Mouse (Mus musculus) kidney, postnatal 25 days (tissue): ENCODE measurements at regions not wholly inside any gene's neighbourhood (a gene's known extent, or its start where the extent isn't known, plus 50 kb on each side); places are given as distances from the start of the nearest gene placed in this dataset.
"Not testable (repeated sequence)": the region's sequence is repeated elsewhere in the genome, so short reads cannot be mapped to it uniquely, and the experiment has no call there.

ENCODE experiments used
- DNase-seq, 2 experiments: peaks; one replicate each; pipeline ENCODE4 v3.0.0; 2021; ENCODE audit warnings: mixed read lengths in 2 of 2

DNA sequence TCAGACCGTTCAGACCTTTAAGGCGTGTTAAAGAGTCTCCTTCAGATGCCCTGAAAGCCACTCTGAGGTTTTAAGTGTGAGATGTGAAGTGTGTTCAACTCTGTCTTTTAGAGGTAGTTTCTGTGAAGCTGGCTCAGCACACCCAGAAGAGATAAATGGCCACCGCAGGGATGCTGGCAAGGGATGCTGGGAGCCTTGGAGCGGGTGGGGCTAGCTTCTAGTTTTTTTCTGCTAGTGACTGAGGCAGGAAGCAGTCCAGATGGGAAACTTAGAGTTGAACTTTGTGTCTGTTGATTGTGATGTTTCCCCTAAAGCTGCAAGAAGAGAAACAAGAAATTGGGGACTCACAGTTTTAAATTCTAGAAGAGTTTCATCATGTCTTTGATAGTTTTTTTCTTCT, 143.5 kb downstream of the Cdca7 start:
- no peak for DNase-seq

DNA sequence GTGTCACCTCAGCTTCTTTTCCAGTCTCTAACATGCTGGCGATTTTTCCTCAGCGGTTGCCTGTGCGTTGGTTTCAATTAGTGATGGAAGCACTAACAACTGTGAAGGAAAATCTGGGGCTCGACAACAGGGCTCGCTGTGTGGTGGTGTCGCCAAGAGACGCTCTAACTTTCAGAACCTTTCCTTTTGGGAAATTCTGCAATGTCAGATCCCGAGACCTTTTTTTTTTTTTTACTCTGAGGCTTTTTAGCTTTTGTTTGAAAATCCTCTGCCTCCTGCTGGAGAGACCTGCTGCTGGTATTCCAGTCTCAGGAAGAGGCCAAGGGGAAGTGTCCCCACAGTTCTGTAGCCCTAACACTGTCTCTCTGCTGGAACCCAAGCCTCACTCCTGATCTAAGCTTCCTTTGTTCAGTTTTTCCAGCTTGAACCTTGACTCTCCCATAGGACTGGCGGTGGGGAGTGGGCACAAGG, 144.3 kb downstream of the Cdca7 start:
- no peak for DNase-seq

DNA sequence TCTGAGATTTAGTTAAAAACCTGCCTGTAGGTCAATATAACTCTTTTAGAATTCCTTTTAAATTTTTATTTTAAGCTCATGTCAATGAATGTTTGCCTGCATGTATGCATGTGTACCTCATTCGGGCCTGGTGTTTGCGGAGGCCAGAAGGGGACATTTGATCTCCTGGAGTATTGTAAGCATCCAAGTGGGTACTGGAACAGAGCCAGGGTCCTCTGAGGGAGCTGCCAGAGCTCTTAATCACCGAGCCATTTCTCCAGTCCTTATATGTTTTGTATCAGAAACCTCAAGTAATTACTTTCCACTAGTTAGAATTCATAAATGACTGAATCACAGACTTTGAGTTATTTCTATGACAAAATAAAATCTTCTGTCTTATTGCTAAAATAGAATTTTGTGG, 152.0 kb downstream of the Cdca7 start:
- DNase-seq, result no peak

DNA sequence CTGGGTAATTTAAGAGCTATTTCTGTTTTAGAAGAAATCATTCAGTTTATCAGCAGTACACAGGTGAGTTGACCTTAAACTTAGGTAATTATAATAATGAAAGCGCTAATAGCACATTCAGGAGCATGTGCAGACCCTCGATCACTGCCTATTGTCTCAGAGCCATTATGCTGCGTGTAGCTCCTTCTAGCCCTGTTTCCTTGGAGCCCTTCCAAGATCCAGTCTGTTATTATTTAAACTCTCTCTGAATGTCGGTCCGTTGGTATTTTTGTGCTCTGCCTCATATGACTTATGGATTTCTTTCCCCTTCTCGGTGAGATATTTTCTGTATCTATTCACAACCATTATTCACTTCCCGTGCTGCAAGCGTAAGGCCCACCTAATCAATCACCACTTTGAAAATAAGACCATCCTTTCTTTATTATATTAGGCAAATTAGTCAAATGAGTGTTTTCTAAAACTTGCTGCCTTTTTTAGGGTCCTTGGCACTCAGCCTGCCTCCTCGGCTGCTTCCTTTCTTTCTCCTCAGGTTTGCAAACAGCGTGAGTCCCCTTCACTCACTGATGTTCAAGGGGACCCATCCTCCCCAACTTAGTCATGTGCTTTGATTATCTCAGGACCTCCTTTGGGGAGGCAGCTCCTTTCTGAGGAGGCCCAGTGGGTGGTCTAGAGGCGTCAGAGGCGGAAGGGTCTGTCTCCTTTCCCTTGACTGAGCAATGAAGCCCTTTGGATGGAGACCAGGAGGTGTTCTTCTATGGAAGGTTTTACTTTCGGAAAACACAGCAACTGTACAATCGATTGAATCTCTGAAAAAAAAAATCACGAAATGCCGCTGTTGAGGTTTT, 152.9 kb downstream of the Cdca7 start:
- DNase-seq, result no peak

DNA sequence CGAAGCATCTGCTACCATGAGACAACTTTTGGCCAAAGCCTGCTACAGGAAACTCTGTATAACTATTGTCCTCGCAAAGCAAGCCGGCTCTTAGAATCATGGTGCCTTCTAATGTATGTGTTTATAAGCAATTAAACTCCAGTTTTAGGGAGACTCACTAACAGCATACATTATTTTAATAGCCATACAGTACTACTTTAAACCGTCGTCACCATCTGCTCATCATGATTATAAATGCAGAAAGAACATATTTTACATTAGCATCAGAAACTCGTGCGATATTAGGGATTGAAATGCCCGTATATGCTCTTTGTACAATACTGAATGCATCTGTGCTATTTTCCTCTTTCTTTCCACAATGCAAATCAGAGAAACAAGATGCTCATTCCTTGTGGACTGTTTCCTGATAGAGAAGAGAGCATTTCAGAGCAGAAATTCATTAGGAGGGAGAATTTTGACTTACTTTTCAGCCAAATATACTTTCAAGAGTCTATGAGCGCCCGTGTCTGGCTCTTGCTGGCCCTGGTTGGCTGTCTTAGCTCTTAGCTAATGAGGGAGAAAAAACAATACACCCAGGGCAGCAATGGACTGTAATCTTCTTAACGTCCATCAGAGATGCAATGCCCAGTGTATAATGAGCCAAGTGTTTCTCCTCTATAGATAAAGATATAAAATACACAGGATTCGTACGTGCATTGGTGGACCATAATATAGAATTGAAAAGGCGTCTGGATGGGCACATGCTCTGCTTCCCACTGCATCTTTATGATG, 153.9 kb downstream of the Cdca7 start:
- no peak for DNase-seq

DNA sequence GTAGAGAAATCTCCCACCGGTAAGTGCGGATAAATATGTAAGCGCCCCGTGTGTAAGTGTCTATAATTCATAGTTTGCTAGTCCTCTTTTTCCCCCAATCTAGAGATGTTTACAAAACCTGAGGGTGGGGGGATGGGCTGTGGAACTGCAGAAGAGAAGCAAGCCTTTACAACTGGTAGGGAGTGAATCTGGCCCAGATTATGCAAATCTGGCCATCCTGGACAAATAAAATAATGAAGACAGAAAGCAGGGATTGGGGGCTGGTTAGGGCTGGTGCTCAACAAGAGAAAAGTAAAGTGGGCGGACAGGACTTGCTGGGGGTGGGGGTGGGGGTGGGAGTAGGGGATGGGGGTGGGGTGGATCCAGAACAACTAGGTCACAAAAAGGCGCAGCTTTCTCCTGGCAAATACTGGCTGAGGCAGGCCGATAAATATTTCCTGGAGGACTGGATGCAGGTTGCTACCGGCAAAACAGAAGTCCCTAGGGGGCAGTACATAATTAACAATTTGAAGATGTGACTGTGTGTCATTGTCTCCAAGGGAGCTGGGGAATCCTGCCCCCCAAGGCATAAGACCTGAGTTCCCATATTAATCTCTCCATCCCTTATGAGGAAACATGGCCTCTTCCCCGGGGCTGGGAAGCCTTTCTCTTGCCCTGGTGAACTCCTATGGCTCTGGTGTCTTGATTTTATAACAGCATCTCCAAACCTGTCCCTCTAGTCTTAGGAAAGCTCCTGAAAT, 162.1 kb downstream of the Cdca7 start:
- no peak for DNase-seq

DNA sequence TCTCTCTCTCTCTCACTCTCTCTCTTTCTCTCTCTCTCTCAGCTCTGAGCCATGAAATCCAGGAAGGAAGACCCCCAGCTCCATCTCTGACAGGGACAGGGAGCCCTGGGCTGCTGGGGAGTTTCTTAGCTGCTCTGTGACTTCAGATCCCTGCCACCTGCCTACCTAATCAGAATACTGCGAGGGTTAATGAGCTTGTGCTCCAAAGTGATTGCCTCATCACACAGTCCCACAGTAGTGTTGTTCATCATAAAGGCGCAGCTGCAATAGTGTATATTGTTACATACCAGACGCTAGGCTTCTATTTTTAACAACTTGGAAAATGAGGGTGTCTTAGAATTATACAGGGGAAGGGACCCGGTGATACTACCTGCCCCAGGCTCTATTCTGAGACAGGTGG, 163.1 kb downstream of the Cdca7 start:
- DNase-seq, result no peak

DNA sequence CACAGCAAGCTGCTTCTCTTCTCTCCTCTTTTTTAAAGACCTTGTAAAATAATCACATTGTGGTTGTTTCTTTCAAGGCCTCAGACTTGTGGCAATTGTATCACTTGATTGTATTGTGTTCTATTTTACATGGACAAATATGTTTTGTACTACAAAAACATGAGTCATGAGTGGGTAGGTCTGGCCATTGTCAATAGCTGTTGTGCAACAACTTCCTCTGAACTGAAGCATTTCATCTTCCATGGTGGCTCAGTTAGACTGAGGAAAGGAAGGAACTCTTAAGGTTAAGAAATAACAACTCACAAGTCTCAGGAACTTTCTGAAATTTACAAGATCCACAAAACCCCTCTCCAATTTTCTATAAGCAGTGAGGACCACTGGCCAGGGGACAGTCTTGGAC, 165.3 kb downstream of the Cdca7 start:
- DNase-seq, result no peak

DNA sequence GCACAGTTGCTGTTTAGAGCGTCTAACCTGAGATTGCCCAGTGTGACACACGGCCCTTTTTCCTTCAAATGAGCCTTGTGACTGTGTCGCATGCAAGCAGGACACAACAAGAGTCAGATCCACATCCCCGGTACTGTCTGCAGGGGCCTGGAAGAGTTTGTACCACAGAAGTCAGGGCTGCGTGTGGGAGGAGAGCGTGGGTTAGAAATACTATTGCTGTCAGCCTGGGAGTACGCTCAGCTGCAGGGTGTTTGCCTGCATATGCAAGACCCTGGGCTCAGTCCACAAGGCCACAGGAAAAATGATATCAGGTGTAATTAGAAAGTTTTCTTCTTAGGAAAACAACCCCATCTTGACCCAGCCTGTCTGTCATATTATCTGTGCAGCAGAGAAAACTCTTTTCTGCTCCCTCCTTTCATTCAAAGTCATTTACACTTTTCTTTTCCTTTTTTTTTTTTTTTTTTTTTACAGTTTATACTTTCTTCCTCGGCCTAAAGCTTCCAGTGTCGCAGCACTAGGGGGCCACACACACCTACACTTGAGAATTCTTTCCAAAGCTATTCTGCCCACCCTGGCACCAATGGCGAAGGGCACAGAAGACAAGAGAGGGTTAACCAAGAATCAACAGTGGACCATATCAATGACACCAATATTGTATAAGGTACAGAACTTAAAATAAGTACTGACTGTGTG, 168.3 kb downstream of the Cdca7 start:
- DNase-seq, result no peak

DNA sequence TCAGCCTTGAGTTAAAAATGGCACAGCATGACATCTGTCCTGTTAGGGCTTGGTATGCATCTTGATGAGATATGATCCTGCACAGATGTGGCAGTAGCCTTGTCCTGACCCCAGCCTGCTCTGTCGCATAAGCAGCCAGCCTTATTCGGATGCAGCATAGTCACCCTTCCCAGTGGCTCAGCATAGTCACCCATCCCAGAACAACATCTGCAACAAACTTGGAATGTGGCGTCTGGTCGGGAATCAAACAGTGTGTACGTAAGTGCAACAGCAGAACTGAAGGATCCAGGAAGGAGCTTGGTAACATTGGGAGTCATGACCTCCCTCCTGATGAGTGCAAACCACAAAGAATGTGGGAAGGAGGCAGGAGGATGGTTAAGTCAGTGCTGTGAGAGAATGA, 171.7 kb downstream of the Cdca7 start:
- no peak for DNase-seq

DNA sequence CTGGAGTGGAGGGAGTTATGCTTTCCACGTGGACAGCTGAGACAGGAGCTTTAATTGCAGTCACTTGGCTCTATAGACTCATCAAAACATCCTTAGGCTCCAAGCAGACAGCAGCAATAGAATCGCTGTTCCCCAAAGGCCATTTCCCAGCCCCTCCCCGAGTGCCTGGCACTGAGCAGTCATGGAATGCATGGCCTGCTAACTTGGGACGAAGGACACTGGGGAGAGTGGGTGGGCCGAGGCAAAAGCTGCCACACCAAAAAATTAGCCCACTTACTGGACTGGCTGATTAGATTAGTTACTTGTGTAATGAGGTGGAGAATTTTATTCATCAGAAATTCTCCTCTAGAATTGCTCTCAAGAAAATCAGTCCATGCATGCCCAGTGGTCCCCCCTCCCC, 172.3 kb downstream of the Cdca7 start:
- no peak for DNase-seq

DNA sequence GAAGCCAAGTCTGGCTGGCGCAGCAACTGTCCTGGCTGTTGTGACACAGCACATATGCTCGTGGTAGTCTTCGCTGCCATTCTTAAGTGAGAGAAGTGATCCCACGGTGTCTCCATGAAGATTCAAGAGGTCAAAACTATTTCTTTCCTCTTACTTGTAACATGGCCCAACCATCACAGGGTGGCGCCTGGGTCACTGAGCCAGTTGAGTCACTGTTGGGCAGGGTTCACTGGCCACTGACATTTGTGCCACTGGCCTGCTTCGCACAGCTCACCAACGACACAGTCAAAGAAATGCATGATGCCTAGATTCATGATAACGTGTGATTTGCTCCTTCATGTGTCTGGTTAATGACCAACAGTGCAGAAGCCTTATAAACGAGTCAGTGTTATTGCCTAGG, 179.9 kb downstream of the Cdca7 start:
- DNase-seq, result peak in 1 of 2 experiments; percentile 26

DNA sequence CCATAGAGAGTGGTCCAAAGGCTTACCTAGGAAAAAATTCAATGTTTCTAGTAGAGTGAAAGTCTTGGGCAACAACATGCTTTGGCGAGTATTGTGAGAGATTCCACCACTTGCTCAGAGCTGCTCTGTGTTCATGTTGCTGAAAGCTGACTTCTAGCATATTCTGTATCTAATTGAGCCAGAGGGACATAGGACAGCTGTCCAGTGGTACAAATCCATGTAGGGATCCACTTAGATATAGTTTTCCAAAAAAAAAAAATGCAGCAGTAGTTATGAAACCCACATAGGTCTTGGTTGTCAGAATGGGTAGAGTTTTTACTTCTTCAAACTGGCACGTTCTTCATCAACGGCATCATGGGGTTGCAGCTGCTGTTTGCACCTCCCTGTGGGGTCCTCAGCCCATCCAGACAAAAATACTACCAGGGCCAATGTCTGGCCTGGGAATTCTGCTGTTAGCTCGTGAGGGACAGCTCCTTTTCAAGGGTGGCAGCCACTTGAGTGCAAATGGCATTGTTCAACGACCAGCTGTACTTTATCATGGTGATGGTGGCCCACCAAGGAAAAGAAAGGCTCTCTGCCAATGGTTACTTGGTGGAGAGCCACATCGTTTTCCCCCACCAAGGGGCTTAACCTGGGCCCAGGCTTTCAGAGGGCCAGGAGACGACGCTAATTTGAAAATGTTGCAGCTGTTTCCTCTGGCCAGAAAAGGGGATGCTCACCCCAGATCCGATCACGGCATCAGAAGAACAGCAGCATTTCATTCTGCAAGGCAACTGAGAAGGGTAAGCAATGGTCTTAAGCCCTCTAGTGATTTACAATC, 181.4 kb downstream of the Cdca7 start:
- no peak for DNase-seq

DNA sequence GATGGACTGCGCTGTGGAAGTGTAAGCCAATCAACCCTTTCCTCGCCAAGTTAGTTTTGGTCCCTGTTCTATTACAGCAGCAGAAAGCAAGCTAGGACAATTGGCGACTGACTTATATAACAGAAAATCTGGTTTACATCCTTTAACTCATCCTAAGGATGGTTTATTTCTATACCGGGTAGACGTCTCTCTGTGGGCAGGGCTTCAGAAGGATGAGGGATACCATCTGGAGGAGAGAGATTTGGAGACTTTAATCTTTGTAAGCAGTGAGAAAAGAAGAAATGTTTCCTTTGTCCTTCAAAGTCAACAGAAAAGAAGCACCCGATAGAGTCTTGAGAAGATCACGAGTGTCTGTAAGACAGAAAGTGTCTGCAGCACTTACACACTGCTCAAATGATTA, 186.4 kb downstream of the Cdca7 start:
- no peak for DNase-seq

DNA sequence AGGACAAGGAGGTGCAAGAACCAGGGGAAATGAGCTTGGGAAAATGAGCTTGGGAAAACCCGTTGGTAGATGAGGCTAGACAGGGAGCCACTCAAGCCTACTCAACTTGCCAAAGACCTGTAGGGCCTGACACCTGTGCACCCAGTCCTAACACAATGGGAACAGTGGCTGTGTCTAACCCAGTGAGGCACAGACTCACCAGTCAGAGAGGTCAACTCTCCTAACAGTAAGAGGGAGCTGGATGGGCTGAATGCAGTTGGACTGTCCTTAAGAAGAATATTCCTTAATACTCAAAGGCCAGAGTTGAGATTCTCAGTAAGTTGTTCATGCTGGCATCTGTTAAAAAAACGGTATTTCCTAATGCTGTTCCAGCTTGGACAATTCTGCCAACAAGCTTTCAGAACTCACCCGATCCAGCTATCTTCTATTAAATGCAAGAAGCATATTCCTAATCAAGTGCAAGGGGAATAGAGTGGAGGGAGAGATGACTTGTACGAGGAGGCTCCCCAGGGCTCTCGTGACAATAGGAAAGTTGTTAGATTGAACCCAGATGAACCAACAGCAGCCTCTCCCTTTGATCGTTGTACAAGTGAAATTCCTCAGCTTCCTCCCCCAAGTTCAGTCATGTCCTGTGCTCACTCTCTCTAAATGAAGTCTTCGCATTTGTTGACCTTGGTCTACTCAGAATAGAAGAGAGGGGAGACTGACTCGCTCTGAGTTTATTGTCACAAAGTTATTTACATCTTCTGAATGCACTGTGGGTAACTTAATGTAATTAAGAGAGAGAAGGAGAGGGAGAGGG, 187.2 kb downstream of the Cdca7 start:
- no peak for DNase-seq

DNA sequence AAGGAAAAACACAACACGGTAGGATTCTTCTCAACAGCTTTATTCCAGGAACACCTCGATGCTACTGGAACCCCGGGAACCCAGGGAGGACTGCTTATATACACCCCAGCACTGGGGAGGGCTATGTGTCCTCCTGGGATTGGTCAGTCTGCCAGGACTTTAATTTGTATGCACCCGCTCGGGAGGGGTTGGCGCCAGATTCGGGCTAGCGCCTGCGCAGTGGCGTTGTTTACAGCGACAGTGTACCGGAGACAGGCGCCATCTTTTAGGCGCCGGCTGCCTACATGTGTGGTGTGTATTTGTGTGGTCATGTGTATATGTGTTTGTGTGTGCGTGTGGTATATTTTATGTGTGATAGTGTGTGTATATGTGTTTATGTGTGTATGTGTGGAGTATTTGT, 191.4 kb downstream of the Cdca7 start:
- DNase-seq, result not testable (repeated sequence)

DNA sequence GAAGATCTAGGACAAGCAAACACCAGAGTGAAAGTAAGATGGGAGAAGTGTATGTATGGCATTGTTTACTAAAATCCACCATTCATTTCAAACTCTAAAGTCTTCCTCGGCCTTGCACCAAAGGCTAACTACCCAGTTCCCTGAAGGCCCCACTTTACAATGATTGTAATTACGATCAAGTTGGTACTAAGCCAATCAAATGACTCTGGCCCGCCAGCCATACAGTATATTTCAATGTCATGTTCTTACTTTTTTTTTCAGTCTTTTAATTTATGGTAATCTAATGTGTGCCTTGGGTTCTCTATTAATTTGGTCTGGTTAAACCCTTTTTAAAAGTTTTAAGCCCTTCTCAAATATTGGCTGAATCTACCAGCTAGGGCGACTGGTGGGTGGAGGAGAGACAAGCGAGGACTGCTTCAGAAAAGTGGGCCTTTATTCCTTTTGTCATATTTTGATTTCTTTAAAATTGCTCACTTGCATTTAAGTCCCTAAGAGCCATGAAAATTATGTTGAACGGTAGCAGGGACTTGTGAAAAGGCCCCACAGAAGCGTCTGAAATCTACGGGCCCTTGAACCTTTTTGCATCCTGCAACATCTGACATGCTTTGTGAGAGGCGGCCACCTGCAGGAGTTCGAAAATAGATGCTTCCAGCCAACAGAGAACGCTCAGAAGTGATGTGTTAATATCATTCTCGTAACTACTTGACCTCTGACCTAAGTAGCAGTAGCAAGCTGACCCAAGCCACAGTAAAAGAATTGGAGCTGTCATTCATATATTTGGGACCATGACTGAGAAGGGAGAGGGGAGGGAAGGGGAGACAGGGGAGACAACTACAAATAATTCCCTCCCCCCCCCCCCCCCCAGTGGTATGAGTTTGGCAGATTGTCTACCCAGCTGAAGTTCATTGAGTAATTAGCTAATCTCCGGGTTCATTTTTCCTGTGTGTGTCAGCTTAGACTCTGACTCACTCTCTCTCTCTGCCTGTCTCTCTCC, 197.2 kb downstream of the Cdca7 start:
- DNase-seq, result no peak

DNA sequence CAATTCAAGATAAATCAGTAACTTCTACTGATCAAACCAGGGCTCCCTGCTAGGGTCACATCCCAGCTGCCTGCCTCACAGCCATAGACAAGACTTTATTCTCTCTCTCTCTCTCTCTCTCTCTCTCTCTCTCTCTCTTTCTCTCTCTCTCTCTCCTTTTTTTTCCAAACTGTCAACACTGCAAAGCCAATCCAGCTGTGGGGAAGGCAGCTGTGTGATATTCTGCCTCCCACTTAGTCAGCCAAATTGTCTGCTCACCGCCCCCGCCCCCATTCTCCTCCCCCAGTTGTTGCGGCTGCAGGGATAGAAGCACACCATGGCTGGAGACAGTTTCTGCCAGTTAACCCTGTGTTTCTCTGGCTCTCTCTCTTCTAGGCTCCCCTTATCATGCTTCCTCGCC, 198.3 kb downstream of the Cdca7 start:
- DNase-seq, result peak; percentile 29 to 43

DNA sequence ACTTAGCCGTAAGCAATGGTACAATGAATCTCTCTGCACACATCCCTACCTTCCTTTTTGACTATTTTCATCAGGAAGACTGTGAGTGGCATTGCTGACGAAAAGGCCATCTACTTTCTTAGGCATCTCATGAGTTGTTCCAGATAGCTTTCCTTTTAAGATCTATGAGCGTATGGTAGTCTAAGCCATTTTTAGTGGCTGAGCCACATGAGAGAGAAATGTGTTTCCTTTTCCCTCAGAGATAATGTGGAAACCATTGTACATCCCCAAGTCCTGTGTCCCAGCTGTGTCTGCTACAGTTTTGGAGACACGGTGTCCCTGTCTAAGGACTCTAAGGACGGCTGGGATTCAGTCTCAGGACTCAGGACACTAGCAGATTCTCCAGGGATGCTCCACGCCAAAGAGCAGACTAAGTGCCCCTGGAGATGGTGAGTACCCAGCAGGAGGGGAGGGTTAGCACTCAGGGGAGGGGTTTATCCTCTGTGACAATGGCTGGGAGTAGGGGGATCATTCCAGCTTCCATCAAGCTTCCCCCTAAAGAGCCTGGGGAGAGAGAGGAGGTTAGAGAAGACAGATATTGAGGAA, 199.0 kb downstream of the Cdca7 start:
- no peak for DNase-seq
